Mouse (Mus musculus) lung, postnatal 14 days (tissue): ENCODE measurements at regions not wholly inside any gene's neighbourhood (a gene's known extent, or its start where the extent isn't known, plus 50 kb on each side); places are given as distances from the start of the nearest gene placed in this dataset.

Experiments used
- DNase-seq: peaks from one replicate; pipeline ENCODE4 v3.0.0; 2021

- no peak for DNase-seq
Measured at GRCm38 (mm10) chr11:22693376-22693775, 167.4 kb downstream of the B3gnt2 start.

- no peak for DNase-seq
Measured at GRCm38 (mm10) chr11:22693984-22694383, 166.8 kb downstream of the B3gnt2 start.

GRCm38 (mm10) chr11:22694829-22695228, 165.9 kb downstream of the B3gnt2 start:
- DNase-seq, result no peak

- no peak for DNase-seq
Measured at GRCm38 (mm10) chr11:22695237-22695636, 165.5 kb downstream of the B3gnt2 start.

GRCm38 (mm10) chr11:22698057-22698941, 162.5 kb downstream of the B3gnt2 start:
- DNase-seq, result no peak

GRCm38 (mm10) chr11:22706082-22706481, 154.7 kb downstream of the B3gnt2 start:
- no peak for DNase-seq
